Mouse (Mus musculus): ENCODE data around the gene Cdc16. TPM values are rescaled to one million over a fixed set of nuclear protein-coding genes. Genes with fewer than 3 reads are reported as not detected.
"Not testable (repeated sequence)": the region's sequence is repeated elsewhere in the genome, so short reads cannot be mapped to it uniquely, and the experiment has no call there.

Cdc16 gene
- 237 and 247 TPM in 2 replicates for polyA plus RNA-seq (2016; fragmentation: Nextera tagmentation; extraction: Ambion mirVana)

GRCm38 (mm10) chr8:13756982-13757804 lies at the start of gene Cdc16:
Gene Cdc16, plus strand, starts transcription at chr8:13757676.
- peaks cover 11% of the 10 kb centered on the region for H3K36me3 ChIP-seq
- peak; percentile 96 for ATAC-seq (ENCODE audit: insufficient number of reproducible peaks, insufficient read depth, low FRiP score, low TSS enrichment)
- H3K9me3 ChIP-seq, result no peaks in the 10 kb centered on the region
- H3K27me3 ChIP-seq, result no peaks in the 10 kb centered on the region
- peak within 1 kb of the TSS; percentile 86 for H3K4me2 ChIP-seq (replicated peaks)
- H3K27ac ChIP-seq, result peak within 1 kb of the TSS; percentile 67
- peak within 1 kb of the TSS; percentile 89 for H3K9ac ChIP-seq
- 9% methylated on average over 40 of the region's 40 CpGs for WGBS
- peaks cover 10% of the 10 kb centered on the region for H3K4me1 ChIP-seq
- peak within 1 kb of the TSS; percentile 87 for H3K4me3 ChIP-seq

DNA sequence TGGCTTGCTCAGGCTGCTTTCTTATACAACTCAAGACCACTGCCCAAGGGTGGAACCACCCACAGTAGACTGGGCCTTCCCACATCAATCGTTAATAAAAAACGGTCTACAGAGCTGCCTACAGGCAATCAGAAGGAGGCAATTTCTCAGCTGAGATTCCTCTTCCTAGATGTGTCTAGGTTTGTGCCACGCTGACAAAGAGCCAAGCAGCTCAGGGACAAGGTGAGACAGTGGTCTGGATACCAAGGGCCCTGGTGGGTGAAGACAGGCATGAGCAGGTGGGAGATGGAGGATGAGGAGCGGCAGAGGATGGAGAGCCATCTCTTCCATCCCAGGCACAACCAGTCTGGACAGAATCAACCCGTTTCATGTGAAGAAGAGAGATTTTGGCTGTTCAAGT lies 49.0 kb upstream of the Cdc16 start:
- 0 out of 2 replicates have a peak, but pooled peaks have one; percentile 15 for ATAC-seq (ENCODE audit: insufficient number of reproducible peaks, insufficient read depth, low FRiP score, low TSS enrichment)
- H3K36me3 ChIP-seq, result no peaks in the 10 kb centered on the region
- no peak overlapping the region for H3K27ac ChIP-seq
- H3K27me3 ChIP-seq, result no peaks in the 10 kb centered on the region
- peaks cover 3% of the 10 kb centered on the region for H3K4me1 ChIP-seq
- WGBS, result 94% methylated on average over 5 of the region's 5 CpGs
- H3K4me3 ChIP-seq, result no peak overlapping the region
- H3K9me3 ChIP-seq, result no peaks in the 10 kb centered on the region
- no peak overlapping the region for H3K4me2 ChIP-seq (replicated peaks)
- no peak overlapping the region for H3K9ac ChIP-seq

- Histone ChIP-seq H3K27ac (no peak overlapping the region), H3K4me1 (no peaks in the 10 kb centered on the region), H3K27me3 (no peaks in the 10 kb centered on the region), H3K9ac (no peak overlapping the region), H3K36me3 (no peaks in the 10 kb centered on the region), H3K4me2 (replicated peaks) (no peak overlapping the region), H3K4me3 (no peak overlapping the region), H3K9me3 (no peaks in the 10 kb centered on the region)
- no peak for ATAC-seq (ENCODE audit: insufficient number of reproducible peaks, insufficient read depth, low FRiP score, low TSS enrichment)
- 90% methylated on average over 8 of the region's 8 CpGs for WGBS
Observed at GRCm38 (mm10) chr8:13718980-13719379, 38.5 kb upstream of the Cdc16 start.

- Histone ChIP-seq H3K4me2 (replicated peaks) (no peak overlapping the region), H3K9ac (no peak overlapping the region), H3K4me3 (no peak overlapping the region), H3K27ac (no peak overlapping the region), H3K36me3 (no peaks in the 10 kb centered on the region), H3K27me3 (no peaks in the 10 kb centered on the region), H3K4me1 (no peaks in the 10 kb centered on the region), H3K9me3 (no peaks in the 10 kb centered on the region)
- ATAC-seq (ENCODE audit: insufficient number of reproducible peaks, insufficient read depth, low FRiP score, low TSS enrichment), result no peak
Observed at GRCm38 (mm10) chr8:13725722-13726121, 31.8 kb upstream of the Cdc16 start.

DNA sequence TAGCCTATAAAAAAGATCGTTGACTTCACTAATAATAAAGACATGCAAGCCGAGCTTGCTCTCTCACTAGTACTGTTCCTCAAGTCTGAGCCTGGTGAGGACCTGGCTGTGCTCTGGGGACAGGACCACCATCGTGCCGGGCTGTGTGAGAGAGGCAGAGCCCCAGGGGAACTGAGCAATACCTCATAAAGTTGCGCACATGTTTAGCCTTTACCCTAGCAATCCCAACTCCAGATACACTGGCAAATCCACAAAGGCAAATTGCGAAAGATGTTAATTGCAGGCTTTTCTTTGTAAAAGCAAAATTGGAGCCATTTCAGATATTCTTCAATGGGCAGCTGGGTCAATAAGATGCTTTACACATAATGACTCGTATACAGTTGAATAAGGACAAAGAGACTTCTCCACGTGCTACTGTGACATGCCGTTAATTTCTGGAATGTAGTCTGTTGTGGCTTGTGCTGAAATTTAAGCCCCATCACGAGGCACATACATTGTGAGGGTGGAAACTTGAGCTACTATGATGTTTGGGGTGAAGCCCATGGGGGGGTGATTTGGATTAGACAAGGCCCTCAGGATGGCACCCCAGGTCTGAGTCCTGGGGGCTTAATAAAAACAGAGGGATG lies 29.9 kb upstream of the Cdc16 start:
- WGBS, result 50% methylated on average over 10 of the region's 10 CpGs
- Histone ChIP-seq H3K4me3 (no peak overlapping the region), H3K9ac (no peak overlapping the region), H3K4me1 (no peaks in the 10 kb centered on the region), H3K9me3 (no peaks in the 10 kb centered on the region), H3K4me2 (replicated peaks) (no peak overlapping the region), H3K27me3 (no peaks in the 10 kb centered on the region), H3K27ac (no peak overlapping the region), H3K36me3 (no peaks in the 10 kb centered on the region)
- ATAC-seq (ENCODE audit: insufficient number of reproducible peaks, insufficient read depth, low FRiP score, low TSS enrichment), result no peak

DNA sequence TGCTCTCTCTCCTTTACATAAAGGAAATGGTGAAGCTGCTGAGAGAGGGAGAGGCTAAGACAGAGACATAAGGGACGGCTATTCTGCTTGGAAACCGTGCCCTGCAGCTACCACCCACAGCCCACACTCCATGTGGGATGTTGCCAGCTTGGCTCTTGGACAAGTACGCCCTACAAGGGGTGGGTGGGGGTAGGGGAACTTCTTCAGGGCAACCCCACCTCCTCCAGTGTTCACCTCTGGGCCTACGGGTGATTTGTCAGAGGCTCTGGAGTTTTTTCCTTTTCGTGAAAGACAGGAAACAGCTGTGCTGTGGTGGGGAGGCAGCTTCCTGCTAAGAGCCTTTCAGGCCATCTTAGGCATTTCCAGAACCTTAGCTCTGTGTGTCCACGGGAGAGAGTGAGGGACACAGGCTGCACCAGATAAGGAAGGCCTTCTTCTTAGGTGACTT lies 17.1 kb upstream of the Cdc16 start:
- H3K4me3 ChIP-seq, result no peak overlapping the region
- H3K36me3 ChIP-seq, result no peaks in the 10 kb centered on the region
- H3K4me2 ChIP-seq (replicated peaks), result no peak overlapping the region
- no peaks in the 10 kb centered on the region for H3K27me3 ChIP-seq
- 30% methylated on average over 6 of the region's 6 CpGs for WGBS
- H3K4me1 ChIP-seq, result peaks cover 3% of the 10 kb centered on the region; the same call in 1 of the 2 replicates
- H3K9me3 ChIP-seq, result no peaks in the 10 kb centered on the region
- H3K27ac ChIP-seq, result 0 out of 2 replicates have a peak overlapping the region, but pooled peaks have one; percentile 18
- ATAC-seq (ENCODE audit: insufficient number of reproducible peaks, insufficient read depth, low FRiP score, low TSS enrichment), result no peak
- H3K9ac ChIP-seq, result no peak overlapping the region

GRCm38 (mm10) chr8:13740817-13741613 lies 16.5 kb upstream of the Cdc16 start:
- Histone ChIP-seq H3K4me3 (no peak overlapping the region), H3K4me2 (replicated peaks) (no peak overlapping the region), H3K36me3 (no peaks in the 10 kb centered on the region), H3K27me3 (no peaks in the 10 kb centered on the region), H3K4me1 (peaks cover 3% of the 10 kb centered on the region; the same call in 1 of the 2 replicates), H3K27ac (0 out of 2 replicates have a peak overlapping the region, but pooled peaks have one; percentile 18), H3K9me3 (no peaks in the 10 kb centered on the region), H3K9ac (no peak overlapping the region)
- 85% methylated on average over 7 of the region's 7 CpGs for WGBS
- no peak for ATAC-seq (ENCODE audit: insufficient number of reproducible peaks, insufficient read depth, low FRiP score, low TSS enrichment)

GRCm38 (mm10) chr8:13746212-13746611 lies 11.3 kb upstream of the Cdc16 start:
- 88% methylated on average over 6 of the region's 6 CpGs for WGBS
- H3K9ac ChIP-seq; H3K36me3 ChIP-seq; H3K9me3 ChIP-seq; ATAC-seq (ENCODE audit: insufficient number of reproducible peaks, insufficient read depth, low FRiP score, low TSS enrichment); H3K4me1 ChIP-seq; H3K27ac ChIP-seq; H3K27me3 ChIP-seq; H3K4me2 ChIP-seq (replicated peaks); H3K4me3 ChIP-seq: not testable (repeated sequence)

- H3K4me2 ChIP-seq (replicated peaks), result no peak overlapping the region
Observed at GRCm38 (mm10) chr8:13747626-13748025, 9.8 kb upstream of the Cdc16 start.

GRCm38 (mm10) chr8:13753680-13754079 lies 3.8 kb upstream of the Cdc16 start:
- no peak for ATAC-seq (ENCODE audit: insufficient number of reproducible peaks, insufficient read depth, low FRiP score, low TSS enrichment)
- H3K27ac ChIP-seq, result no peak overlapping the region
- H3K4me2 ChIP-seq (replicated peaks), result no peak overlapping the region
- 16% methylated on average over 2 of the region's 2 CpGs for WGBS
- peaks cover 3% of the 10 kb centered on the region for H3K4me1 ChIP-seq
- H3K9ac ChIP-seq, result no peak overlapping the region
- H3K9me3 ChIP-seq, result no peaks in the 10 kb centered on the region
- no peaks in the 10 kb centered on the region for H3K27me3 ChIP-seq
- no peak overlapping the region for H3K4me3 ChIP-seq
- no peaks in the 10 kb centered on the region for H3K36me3 ChIP-seq

More at GRCm38 (mm10) chr8:13747626-13748025, 9.8 kb upstream of the Cdc16 start:
- Histone ChIP-seq H3K4me3 (no peak overlapping the region), H3K36me3 (no peaks in the 10 kb centered on the region), H3K9ac (no peak overlapping the region), H3K27ac (no peak overlapping the region), H3K9me3 (no peaks in the 10 kb centered on the region), H3K27me3 (no peaks in the 10 kb centered on the region), H3K4me1 (no peaks in the 10 kb centered on the region)
- 28% methylated on average over 3 of the region's 3 CpGs for WGBS
- no peak for ATAC-seq (ENCODE audit: insufficient number of reproducible peaks, insufficient read depth, low FRiP score, low TSS enrichment)

DNA sequence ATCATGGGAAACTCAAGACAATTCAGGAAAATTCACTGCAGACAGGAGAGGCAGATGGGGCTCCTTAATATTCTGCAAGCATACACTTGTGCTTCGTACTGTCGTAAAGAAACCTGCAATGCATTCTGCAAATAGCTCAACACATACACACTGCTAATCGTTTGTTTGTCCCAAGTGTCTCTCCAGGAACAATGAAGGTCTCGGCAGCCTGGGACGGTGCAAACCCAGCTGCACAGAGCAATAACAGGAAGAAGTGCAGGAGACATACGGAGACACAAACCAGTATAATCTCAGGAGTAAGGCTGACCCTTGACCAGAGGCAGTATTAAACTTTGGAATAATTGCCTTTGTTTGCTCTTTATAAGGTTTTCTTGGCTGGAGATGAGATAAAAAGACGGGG lies 996 bp upstream of the Cdc16 start:
- Histone ChIP-seq H3K4me2 (replicated peaks) (no peak overlapping the region), H3K9me3 (no peaks in the 10 kb centered on the region), H3K4me1 (peaks cover 10% of the 10 kb centered on the region), H3K27me3 (no peaks in the 10 kb centered on the region), H3K27ac (no peak overlapping the region), H3K4me3 (no peak overlapping the region), H3K36me3 (peaks cover 6% of the 10 kb centered on the region), H3K9ac (no peak overlapping the region)
- no peak for ATAC-seq (ENCODE audit: insufficient number of reproducible peaks, insufficient read depth, low FRiP score, low TSS enrichment)
- WGBS, result 83% methylated on average over 7 of the region's 7 CpGs

Measured in embryonic facial prominence, embryonic 12.5 days (tissue).